Mouse (Mus musculus): ENCODE data around the gene Ttn. TPM values are rescaled to one million over a fixed set of nuclear protein-coding genes. Genes with fewer than 3 reads are reported as not detected.

Gene Ttn
- total RNA-seq, 1 experiment from 2014 or later: under 0.01 TPM

- ATAC-seq (replicated peaks; ENCODE audit: low read depth, poor library complexity, severe bottlenecking): no peak
Observed at GRCm38 (mm10) chr2:76966013-76966412, 16.3 kb downstream of the Ttn start.

GRCm38 (mm10) chr2:76965542-76965941, 16.8 kb downstream of the Ttn start:
- no peak for ATAC-seq (replicated peaks; ENCODE audit: low read depth, poor library complexity, severe bottlenecking)

- ATAC-seq (replicated peaks; ENCODE audit: low read depth, poor library complexity, severe bottlenecking): no peak
Observed at GRCm38 (mm10) chr2:76962045-76962432, 20.3 kb downstream of the Ttn start.

GRCm38 (mm10) chr2:76961420-76962044, 20.8 kb downstream of the Ttn start:
- ATAC-seq (replicated peaks; ENCODE audit: low read depth, poor library complexity, severe bottlenecking): no peak

GRCm38 (mm10) chr2:76949774-76950173, 32.6 kb downstream of the Ttn start:
- no peak for ATAC-seq (replicated peaks; ENCODE audit: low read depth, poor library complexity, severe bottlenecking)

GRCm38 (mm10) chr2:76938515-76938914, 43.8 kb downstream of the Ttn start:
- no peak for ATAC-seq (replicated peaks; ENCODE audit: low read depth, poor library complexity, severe bottlenecking)

GRCm38 (mm10) chr2:76929718-76930117, 52.6 kb downstream of the Ttn start:
- ATAC-seq (replicated peaks; ENCODE audit: low read depth, poor library complexity, severe bottlenecking): peak; percentile 88; the same call in 1 of the 2 replicates

- ATAC-seq (replicated peaks; ENCODE audit: low read depth, poor library complexity, severe bottlenecking): no peak
Observed at GRCm38 (mm10) chr2:76928816-76929215, 53.5 kb downstream of the Ttn start.

GRCm38 (mm10) chr2:76928298-76928697, 54.0 kb downstream of the Ttn start:
- ATAC-seq (replicated peaks; ENCODE audit: low read depth, poor library complexity, severe bottlenecking): no peak

GRCm38 (mm10) chr2:76926927-76927326, 55.4 kb downstream of the Ttn start:
- 0 out of 2 replicates have a peak, but pooled peaks have one; percentile 62 for ATAC-seq (replicated peaks; ENCODE audit: low read depth, poor library complexity, severe bottlenecking)

- no peak for ATAC-seq (replicated peaks; ENCODE audit: low read depth, poor library complexity, severe bottlenecking)
Observed at GRCm38 (mm10) chr2:76914959-76915358, 67.4 kb downstream of the Ttn start.

GRCm38 (mm10) chr2:76908705-76909457, 73.5 kb downstream of the Ttn start:
- no peak for ATAC-seq (replicated peaks; ENCODE audit: low read depth, poor library complexity, severe bottlenecking)

GRCm38 (mm10) chr2:76903351-76903750, 79.0 kb downstream of the Ttn start:
- no peak for ATAC-seq (replicated peaks; ENCODE audit: low read depth, poor library complexity, severe bottlenecking)

- no peak for ATAC-seq (replicated peaks; ENCODE audit: low read depth, poor library complexity, severe bottlenecking)
Observed at GRCm38 (mm10) chr2:76901476-76902086, 80.8 kb downstream of the Ttn start.

- no peak for ATAC-seq (replicated peaks; ENCODE audit: low read depth, poor library complexity, severe bottlenecking)
Observed at GRCm38 (mm10) chr2:76899886-76900285, 82.5 kb downstream of the Ttn start.

GRCm38 (mm10) chr2:76896990-76897389, 85.4 kb downstream of the Ttn start:
- no peak for ATAC-seq (replicated peaks; ENCODE audit: low read depth, poor library complexity, severe bottlenecking)

- ATAC-seq (replicated peaks; ENCODE audit: low read depth, poor library complexity, severe bottlenecking): no peak
Observed at GRCm38 (mm10) chr2:76895327-76895726, 87.0 kb downstream of the Ttn start.

GRCm38 (mm10) chr2:76888721-76889120, 93.6 kb downstream of the Ttn start:
- no peak for ATAC-seq (replicated peaks; ENCODE audit: low read depth, poor library complexity, severe bottlenecking)

GRCm38 (mm10) chr2:76885855-76886254, 96.5 kb downstream of the Ttn start:
- no peak for ATAC-seq (replicated peaks; ENCODE audit: low read depth, poor library complexity, severe bottlenecking)

GRCm38 (mm10) chr2:76881406-76881805, 100.9 kb downstream of the Ttn start:
- ATAC-seq (replicated peaks; ENCODE audit: low read depth, poor library complexity, severe bottlenecking): no peak

- ATAC-seq (replicated peaks; ENCODE audit: low read depth, poor library complexity, severe bottlenecking): no peak
Observed at GRCm38 (mm10) chr2:76875587-76875986, 106.8 kb downstream of the Ttn start.

All from common myeloid progenitor, adult 5-6 weeks (primary cell).